Mouse (Mus musculus) lung, embryonic 16.5 days (tissue): ENCODE data around the gene Shld2. TPM values are rescaled to one million over a fixed set of nuclear protein-coding genes. Genes with fewer than 3 reads are reported as not detected.

Source experiments
- ATAC-seq: fragments of 200-750 bp; cut with Nextera tagmentation; 2 replicates; pipeline ENCODE4 v1.8.0; 2017; ENCODE audit warnings: low read depth, mild to moderate bottlenecking, moderate library complexity
- H3K27ac ChIP-seq: fragments of 300-500 bp; sonication (generic); 2 replicates; pipeline ENCODE4 v1.5.1; 2014; ENCODE audit warnings: mild to moderate bottlenecking, control low read depth, low read length
- H3K27me3 ChIP-seq: fragments of 300-500 bp; sonication (generic); 2 replicates; pipeline ENCODE4 v1.6.1; 2014; ENCODE audit warnings: low read depth, low read length, mixed read lengths; ENCODE audit not compliant: control insufficient read depth, insufficient read depth
- H3K36me3 ChIP-seq: fragments of 300-500 bp; sonication (generic); 2 replicates; pipeline ENCODE4 v1.6.1; 2014; ENCODE audit warnings: low read length; ENCODE audit not compliant: control insufficient read depth, insufficient read depth
- H3K4me1 ChIP-seq: fragments of 300-500 bp; sonication (generic); replicated peaks from 2 replicates; pipeline ENCODE4 v1.6.1; 2014; ENCODE audit warnings: low read length, mixed read lengths; ENCODE audit not compliant: control insufficient read depth, insufficient read depth
- H3K4me2 ChIP-seq: fragments of 300-500 bp; sonication (generic); 2 replicates; pipeline ENCODE4 v1.6.1; 2014; ENCODE audit warnings: low read depth, low read length, control low read depth
- H3K4me3 ChIP-seq: fragments of 300-500 bp; sonication (generic); 2 replicates; pipeline ENCODE4 v1.5.1; 2014; ENCODE audit warnings: mild to moderate bottlenecking, low read length, control low read depth
- H3K9ac ChIP-seq: fragments of 300-500 bp; sonication (generic); 2 replicates; pipeline ENCODE4 v1.6.1; 2014; ENCODE audit warnings: low read length, control low read depth
- H3K9me3 ChIP-seq: fragments of 300-500 bp; sonication (generic); 2 replicates; pipeline ENCODE4 v1.6.1; 2016; ENCODE audit warnings: low read length; ENCODE audit not compliant: control insufficient read depth
- WGBS: fragments of 180-500 bp; shearing (Covaris S2); extraction: QIAGEN DNeasy Blood & Tissue Kit; methylation state at CpG from one replicate; pipeline ENCODE4 v1.1.7; 2014; 5-methylcytosine and 5-hydroxymethylcytosine counted together
- polyA plus RNA-seq: library from polyadenylated mRNA; unstranded; fragments of >200 nt; fragmentation: Nextera tagmentation; extraction: Ambion mirVana; gene quantifications from 2 replicates; pipeline ENCODE4 v1.2.1, GENCODE M21; 2015

The Shld2 gene
- polyA plus RNA-seq, 1 experiment from 2014 or later, result 9.9 TPM

DNA sequence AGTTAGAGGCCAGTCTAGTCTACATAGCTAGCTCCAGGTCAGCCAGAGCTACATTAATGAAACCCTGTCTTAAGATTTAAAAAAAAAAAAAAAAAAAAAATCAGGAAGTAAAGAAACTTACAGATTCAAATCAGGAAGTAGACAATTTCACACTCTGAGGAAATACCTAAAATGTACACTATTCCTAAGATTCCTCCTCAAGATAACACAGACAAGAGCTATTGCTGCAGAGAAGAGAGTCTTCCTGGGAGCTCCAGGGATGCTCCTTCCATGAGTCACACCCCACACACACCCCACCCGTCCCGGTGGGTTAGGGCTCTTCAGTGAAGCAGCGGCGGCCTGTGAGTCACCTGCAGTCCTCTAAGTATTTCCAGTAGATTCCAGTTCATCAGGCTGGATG, 13.3 kb downstream of the Shld2 start:
- no peaks in the 10 kb centered on the region for H3K9me3 ChIP-seq
- H3K9ac ChIP-seq, result no peak overlapping the region
- no peaks in the 10 kb centered on the region for H3K36me3 ChIP-seq
- 26% methylated on average over 4 of the region's 4 CpGs for WGBS
- no peak overlapping the region for H3K27ac ChIP-seq
- no peak for ATAC-seq
- no peaks in the 10 kb centered on the region for H3K27me3 ChIP-seq
- H3K4me1 ChIP-seq, result peaks cover 13% of the 10 kb centered on the region
- no peak overlapping the region for H3K4me2 ChIP-seq
- H3K4me3 ChIP-seq, result no peak overlapping the region

DNA sequence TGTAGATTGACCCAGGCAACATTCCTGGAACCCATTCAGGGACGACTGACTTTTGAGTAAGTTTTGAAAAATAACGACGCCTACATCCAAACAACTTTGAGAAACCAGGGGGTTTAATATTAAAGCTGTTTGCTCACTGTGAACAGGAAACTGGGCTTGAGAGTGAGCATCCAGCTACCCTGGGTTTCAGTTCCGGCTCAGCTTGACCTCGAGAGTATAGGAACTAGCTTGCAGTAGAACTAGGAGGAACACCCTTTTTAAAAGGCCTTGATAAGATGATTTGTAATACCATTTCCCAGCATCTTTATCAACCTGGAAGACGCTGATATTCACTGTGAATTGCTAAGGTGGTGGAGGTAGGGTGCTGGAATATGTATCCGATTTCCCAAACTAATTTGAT, 13.9 kb downstream of the Shld2 start:
- no peaks in the 10 kb centered on the region for H3K27me3 ChIP-seq
- WGBS, result 74% methylated on average over 7 of the region's 7 CpGs

DNA sequence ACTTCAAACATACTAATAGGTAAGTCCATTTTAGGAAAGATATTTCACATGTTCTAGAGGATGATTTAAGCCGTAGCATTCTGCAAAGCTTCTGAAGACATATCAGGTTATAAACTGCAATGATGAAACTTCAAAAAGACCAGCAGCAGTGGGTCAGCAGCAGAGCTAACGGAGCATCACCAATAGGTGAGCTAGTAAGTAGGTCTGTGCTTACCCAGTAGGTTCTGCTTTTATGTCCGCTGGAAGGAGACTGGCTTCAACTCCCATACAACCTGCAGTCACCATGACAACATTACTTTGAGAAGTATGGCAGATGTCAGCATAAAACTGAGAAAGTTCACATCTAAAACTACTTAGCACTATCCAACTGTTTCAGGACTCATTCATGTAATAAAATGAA, 16.7 kb downstream of the Shld2 start:
- Histone ChIP-seq H3K4me3 (no peak overlapping the region), H3K4me1 (peaks cover 8% of the 10 kb centered on the region), H3K4me2 (no peak overlapping the region), H3K27ac (no peak overlapping the region), H3K36me3 (no peaks in the 10 kb centered on the region), H3K9ac (no peak overlapping the region), H3K27me3 (no peaks in the 10 kb centered on the region), H3K9me3 (no peaks in the 10 kb centered on the region)
- no peak for ATAC-seq
- WGBS, result 81% methylated on average over 3 of the region's 3 CpGs

More for the DNA sequence above, 13.9 kb downstream of the Shld2 start:
- H3K4me3 ChIP-seq, result no peak overlapping the region
- H3K4me1 ChIP-seq, result peaks cover 13% of the 10 kb centered on the region
- no peak overlapping the region for H3K27ac ChIP-seq
- H3K36me3 ChIP-seq, result no peaks in the 10 kb centered on the region
- no peak for ATAC-seq
- no peaks in the 10 kb centered on the region for H3K9me3 ChIP-seq
- H3K4me2 ChIP-seq, result no peak overlapping the region
- H3K9ac ChIP-seq, result no peak overlapping the region

DNA sequence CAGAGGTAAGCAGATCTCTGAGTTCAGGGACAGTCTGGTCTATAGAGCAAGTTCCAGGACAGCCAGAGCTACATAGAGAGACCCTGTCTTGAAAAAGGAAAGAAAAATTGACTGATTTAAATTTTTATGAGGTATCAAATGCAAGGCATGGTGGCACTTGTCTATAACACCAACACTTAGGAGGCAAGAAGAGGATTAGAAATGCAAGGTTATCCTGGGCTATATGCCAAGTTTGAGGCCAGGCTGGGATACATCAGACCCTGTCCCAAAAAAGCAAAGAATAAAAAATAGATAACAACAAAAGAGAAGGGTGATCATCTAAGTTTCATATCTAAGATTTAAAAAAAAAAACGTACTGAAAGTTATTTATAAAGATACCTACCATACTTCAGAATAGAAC, 20.1 kb downstream of the Shld2 start:
- Histone ChIP-seq H3K36me3 (no peaks in the 10 kb centered on the region), H3K9ac (no peak overlapping the region), H3K27ac (no peak overlapping the region), H3K9me3 (no peaks in the 10 kb centered on the region), H3K4me2 (no peak overlapping the region), H3K27me3 (no peaks in the 10 kb centered on the region), H3K4me3 (no peak overlapping the region), H3K4me1 (no peaks in the 10 kb centered on the region; the same call in 1 of the 2 replicates)
- ATAC-seq, result no peak
- 28% methylated on average over 1 of the region's 1 CpGs for WGBS

DNA sequence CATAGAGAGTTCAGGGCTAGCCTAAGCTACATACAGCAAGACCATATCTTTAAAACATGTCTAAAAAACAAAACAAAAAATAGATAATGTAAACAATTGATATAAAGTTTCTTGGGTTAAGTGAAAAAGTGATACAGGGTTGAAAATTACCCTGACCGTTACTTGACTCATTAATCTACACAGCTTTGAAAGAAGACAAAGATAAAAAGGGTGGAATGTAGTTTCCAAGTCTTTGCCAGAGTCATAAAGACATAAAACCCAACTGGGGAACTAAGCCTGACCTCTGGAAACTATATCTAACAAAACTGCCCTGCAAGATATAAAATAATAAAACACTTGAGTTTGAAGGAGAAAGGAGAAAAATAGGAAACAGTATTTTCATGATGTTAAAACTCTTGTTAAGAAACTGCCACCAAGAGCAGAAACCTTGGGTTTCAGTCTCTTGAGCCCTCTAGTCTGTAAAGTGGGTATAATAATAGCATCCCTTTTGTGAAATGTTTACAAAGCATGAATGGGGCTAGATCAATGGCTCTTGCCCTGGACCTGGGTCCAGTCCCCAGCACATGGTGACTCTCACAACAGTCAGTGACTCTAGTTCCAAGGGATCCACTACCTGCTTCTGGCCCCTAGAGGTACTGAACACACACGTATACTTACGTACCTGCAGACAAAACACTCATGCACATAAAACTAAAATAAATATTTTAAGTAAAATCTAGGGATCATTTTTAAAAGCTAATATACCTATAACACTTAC, 20.9 kb downstream of the Shld2 start:
- no peaks in the 10 kb centered on the region for H3K27me3 ChIP-seq
- no peak overlapping the region for H3K27ac ChIP-seq
- no peak overlapping the region for H3K4me3 ChIP-seq
- no peaks in the 10 kb centered on the region for H3K9me3 ChIP-seq
- no peak overlapping the region for H3K9ac ChIP-seq
- ATAC-seq, result no peak
- 80% methylated on average over 3 of the region's 3 CpGs for WGBS
- no peak overlapping the region for H3K4me2 ChIP-seq
- H3K4me1 ChIP-seq, result no peaks in the 10 kb centered on the region; the same call in 1 of the 2 replicates
- no peaks in the 10 kb centered on the region for H3K36me3 ChIP-seq

DNA sequence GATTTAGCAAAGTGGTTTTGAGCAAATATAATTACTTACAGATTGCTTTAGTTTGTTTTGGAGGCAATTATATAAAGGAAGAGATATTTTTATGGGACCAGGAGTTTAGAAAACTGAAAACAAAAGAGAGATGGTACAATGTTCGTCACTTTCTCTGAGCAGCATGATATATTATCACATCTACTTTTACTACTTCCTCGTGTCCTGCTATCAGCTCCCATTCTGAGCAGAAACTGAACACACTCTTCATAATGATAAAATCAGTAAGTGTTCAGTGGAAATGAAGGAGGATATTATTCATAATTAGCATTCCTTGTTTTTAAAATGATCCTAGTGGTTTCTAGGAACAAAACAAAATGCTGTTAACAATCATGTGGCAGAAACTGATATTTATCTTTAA, 21.9 kb downstream of the Shld2 start:
- WGBS, result 66% methylated on average over 2 of the region's 2 CpGs
- H3K4me2 ChIP-seq, result no peak overlapping the region
- no peak for ATAC-seq

DNA sequence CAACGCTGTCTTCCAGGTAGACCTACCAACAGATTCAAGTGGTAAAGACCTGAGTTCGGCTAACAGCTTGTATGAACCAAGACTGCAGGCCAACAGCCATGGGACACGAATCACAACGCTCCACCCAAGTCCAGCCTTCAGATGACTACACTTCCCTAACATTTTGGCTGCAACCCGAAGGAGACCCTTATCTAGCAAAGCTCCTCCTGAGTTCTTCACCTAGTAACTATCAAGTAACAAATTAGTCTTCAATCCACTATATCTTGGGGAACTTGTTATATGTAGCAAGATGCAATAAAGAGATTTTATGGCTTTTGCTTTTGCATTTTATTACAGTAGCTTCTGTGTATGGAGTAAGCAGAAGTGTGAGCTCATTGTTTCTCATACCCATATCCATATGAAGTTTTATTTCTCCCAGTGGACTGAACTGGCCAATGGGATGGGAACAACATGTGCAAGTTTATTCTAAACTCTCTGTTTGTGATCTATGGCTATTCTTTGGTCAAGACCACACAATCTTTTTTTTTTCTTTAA, 28.5 kb downstream of the Shld2 start:
- H3K9ac ChIP-seq, result no peak overlapping the region
- no peak for ATAC-seq
- 92% methylated on average over 5 of the region's 5 CpGs for WGBS

More for the DNA sequence above, 21.9 kb downstream of the Shld2 start:
- Histone ChIP-seq H3K4me1 (no peaks in the 10 kb centered on the region; the same call in 1 of the 2 replicates), H3K27me3 (no peaks in the 10 kb centered on the region), H3K4me3 (no peak overlapping the region), H3K9me3 (no peaks in the 10 kb centered on the region), H3K27ac (no peak overlapping the region), H3K9ac (no peak overlapping the region), H3K36me3 (no peaks in the 10 kb centered on the region)

DNA sequence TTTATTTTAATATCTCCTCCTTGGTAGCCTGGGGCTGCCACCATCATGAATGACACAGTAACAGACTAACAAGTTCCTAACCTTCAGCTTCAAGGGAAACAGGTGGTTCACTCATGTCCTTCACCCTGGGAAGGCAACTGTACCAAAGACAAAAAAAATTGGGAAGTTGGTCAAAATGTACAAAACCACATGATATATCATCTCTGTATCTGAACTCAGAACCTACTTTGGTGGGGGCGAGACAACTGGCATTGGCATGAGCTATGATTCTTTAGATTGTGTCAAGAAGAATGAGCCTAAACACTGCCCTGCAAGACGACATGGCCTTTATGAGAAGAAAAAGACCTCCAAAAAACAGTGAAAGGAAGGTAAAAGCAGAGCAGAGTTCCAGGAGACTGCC, 29.5 kb downstream of the Shld2 start:
- Histone ChIP-seq H3K4me3 (no peak overlapping the region), H3K27me3 (no peaks in the 10 kb centered on the region), H3K27ac (no peak overlapping the region), H3K4me1 (no peaks in the 10 kb centered on the region), H3K36me3 (no peaks in the 10 kb centered on the region), H3K4me2 (no peak overlapping the region), H3K9me3 (no peaks in the 10 kb centered on the region), H3K9ac (no peak overlapping the region)
- ATAC-seq, result no peak
- 73% methylated on average over 2 of the region's 2 CpGs for WGBS

More for the DNA sequence above, 28.5 kb downstream of the Shld2 start:
- no peak overlapping the region for H3K4me2 ChIP-seq
- H3K9me3 ChIP-seq, result no peaks in the 10 kb centered on the region
- no peak overlapping the region for H3K4me3 ChIP-seq
- H3K27ac ChIP-seq, result no peak overlapping the region
- no peaks in the 10 kb centered on the region for H3K36me3 ChIP-seq
- no peaks in the 10 kb centered on the region for H3K27me3 ChIP-seq
- no peaks in the 10 kb centered on the region for H3K4me1 ChIP-seq

DNA sequence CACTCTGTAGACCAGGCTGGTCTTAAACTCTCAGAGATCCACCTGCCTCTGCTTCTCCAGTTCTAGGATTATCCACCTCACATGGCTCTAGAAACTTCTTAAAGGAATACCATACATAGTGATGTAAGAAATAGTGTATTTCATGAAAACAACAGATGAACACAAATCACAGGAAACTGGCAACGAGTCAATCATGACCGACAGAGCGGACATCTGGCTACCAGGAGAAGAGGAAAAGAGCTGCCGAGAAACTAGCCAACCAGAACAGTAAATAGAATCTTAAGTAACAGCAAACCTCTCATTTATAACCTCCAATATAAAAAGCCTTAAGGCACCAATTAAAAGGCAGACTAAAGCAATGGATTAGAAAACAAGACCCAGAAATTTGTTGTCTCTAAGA, 30.6 kb downstream of the Shld2 start:
- no peak for ATAC-seq
- no peak overlapping the region for H3K4me2 ChIP-seq
- no peaks in the 10 kb centered on the region for H3K4me1 ChIP-seq
- H3K4me3 ChIP-seq, result no peak overlapping the region
- H3K9ac ChIP-seq, result no peak overlapping the region
- no peaks in the 10 kb centered on the region for H3K36me3 ChIP-seq
- no peaks in the 10 kb centered on the region for H3K9me3 ChIP-seq
- WGBS, result 69% methylated on average over 4 of the region's 4 CpGs
- H3K27ac ChIP-seq, result no peak overlapping the region
- H3K27me3 ChIP-seq, result no peaks in the 10 kb centered on the region
